Mouse (Mus musculus): ENCODE results near the gene Irgm1. TPM values are rescaled to one million over a fixed set of nuclear protein-coding genes. Genes with fewer than 3 reads are reported as not detected.
"Not testable (repeated sequence)": the region's sequence is repeated elsewhere in the genome, so short reads cannot be mapped to it uniquely, and the experiment has no call there.

Irgm1 gene
- polyA plus RNA-seq, 1 experiment, result 1.9 TPM

GRCm38 (mm10) chr11:48852624-48853473, 18.6 kb downstream of the Irgm1 start:
- DNase-seq (ENCODE audit: low read depth), result no peak
- TF ChIP-seq POLR2A (IDR thresholded peaks at IDR 0.05; ENCODE audit: borderline replicate concordance, extremely low read depth, insufficient read depth, insufficient read length, poor library complexity, severe bottlenecking) (no peak), CTCF (IDR thresholded peaks at IDR 0.05; ENCODE audit: borderline replicate concordance, extremely low read depth, insufficient read depth, insufficient read length) (no peak)

GRCm38 (mm10) chr11:48852190-48852589, 19.3 kb downstream of the Irgm1 start:
- TF ChIP-seq CTCF (IDR thresholded peaks at IDR 0.05; ENCODE audit: borderline replicate concordance, extremely low read depth, insufficient read depth, insufficient read length) (no peak), POLR2A (IDR thresholded peaks at IDR 0.05; ENCODE audit: borderline replicate concordance, extremely low read depth, insufficient read depth, insufficient read length, poor library complexity, severe bottlenecking) (no peak)
- DNase-seq (ENCODE audit: low read depth), result no peak

- DNase-seq (ENCODE audit: low read depth), result no peak
- TF ChIP-seq CTCF (IDR thresholded peaks at IDR 0.05; ENCODE audit: borderline replicate concordance, extremely low read depth, insufficient read depth, insufficient read length) (no peak), POLR2A (IDR thresholded peaks at IDR 0.05; ENCODE audit: borderline replicate concordance, extremely low read depth, insufficient read depth, insufficient read length, poor library complexity, severe bottlenecking) (no peak)
Observed at GRCm38 (mm10) chr11:48851270-48851995, 20.1 kb downstream of the Irgm1 start.

- TF ChIP-seq POLR2A (IDR thresholded peaks at IDR 0.05; ENCODE audit: borderline replicate concordance, extremely low read depth, insufficient read depth, insufficient read length, poor library complexity, severe bottlenecking), result no peak
- no peak for TF ChIP-seq CTCF (IDR thresholded peaks at IDR 0.05; ENCODE audit: borderline replicate concordance, extremely low read depth, insufficient read depth, insufficient read length)
- no peak for DNase-seq (ENCODE audit: low read depth)
Observed at GRCm38 (mm10) chr11:48850240-48850639, 21.2 kb downstream of the Irgm1 start.

GRCm38 (mm10) chr11:48846881-48847280, 24.6 kb downstream of the Irgm1 start:
- no peak for TF ChIP-seq POLR2A (IDR thresholded peaks at IDR 0.05; ENCODE audit: borderline replicate concordance, extremely low read depth, insufficient read depth, insufficient read length, poor library complexity, severe bottlenecking)
- TF ChIP-seq CTCF (IDR thresholded peaks at IDR 0.05; ENCODE audit: borderline replicate concordance, extremely low read depth, insufficient read depth, insufficient read length), result no peak
- DNase-seq (ENCODE audit: low read depth), result no peak

GRCm38 (mm10) chr11:48846362-48846761, 25.1 kb downstream of the Irgm1 start:
- DNase-seq (ENCODE audit: low read depth), result not testable (repeated sequence)

GRCm38 (mm10) chr11:48845244-48845815, 26.2 kb downstream of the Irgm1 start:
- DNase-seq (ENCODE audit: low read depth), result no peak
- TF ChIP-seq CTCF (IDR thresholded peaks at IDR 0.05; ENCODE audit: borderline replicate concordance, extremely low read depth, insufficient read depth, insufficient read length) (no peak), POLR2A (IDR thresholded peaks at IDR 0.05; ENCODE audit: borderline replicate concordance, extremely low read depth, insufficient read depth, insufficient read length, poor library complexity, severe bottlenecking) (no peak)

GRCm38 (mm10) chr11:48844309-48844708, 27.2 kb downstream of the Irgm1 start:
- TF ChIP-seq CTCF (IDR thresholded peaks at IDR 0.05; ENCODE audit: borderline replicate concordance, extremely low read depth, insufficient read depth, insufficient read length) (no peak), POLR2A (IDR thresholded peaks at IDR 0.05; ENCODE audit: borderline replicate concordance, extremely low read depth, insufficient read depth, insufficient read length, poor library complexity, severe bottlenecking) (no peak)
- DNase-seq (ENCODE audit: low read depth), result no peak

- no peak for DNase-seq (ENCODE audit: low read depth)
- no peak for TF ChIP-seq POLR2A (IDR thresholded peaks at IDR 0.05; ENCODE audit: borderline replicate concordance, extremely low read depth, insufficient read depth, insufficient read length, poor library complexity, severe bottlenecking)
- TF ChIP-seq CTCF (IDR thresholded peaks at IDR 0.05; ENCODE audit: borderline replicate concordance, extremely low read depth, insufficient read depth, insufficient read length), result no peak
Observed at GRCm38 (mm10) chr11:48843202-48843601, 28.3 kb downstream of the Irgm1 start.

- no peak for DNase-seq (ENCODE audit: low read depth)
- no peak for TF ChIP-seq CTCF (IDR thresholded peaks at IDR 0.05; ENCODE audit: borderline replicate concordance, extremely low read depth, insufficient read depth, insufficient read length)
Observed at GRCm38 (mm10) chr11:48842378-48842792, 29.1 kb downstream of the Irgm1 start.

GRCm38 (mm10) chr11:48841213-48841612, 30.3 kb downstream of the Irgm1 start:
- DNase-seq (ENCODE audit: low read depth), result no peak
- no peak for TF ChIP-seq CTCF (IDR thresholded peaks at IDR 0.05; ENCODE audit: borderline replicate concordance, extremely low read depth, insufficient read depth, insufficient read length)
- TF ChIP-seq POLR2A (IDR thresholded peaks at IDR 0.05; ENCODE audit: borderline replicate concordance, extremely low read depth, insufficient read depth, insufficient read length, poor library complexity, severe bottlenecking), result no peak

- no peak for TF ChIP-seq CTCF (IDR thresholded peaks at IDR 0.05; ENCODE audit: borderline replicate concordance, extremely low read depth, insufficient read depth, insufficient read length)
- no peak for TF ChIP-seq POLR2A (IDR thresholded peaks at IDR 0.05; ENCODE audit: borderline replicate concordance, extremely low read depth, insufficient read depth, insufficient read length, poor library complexity, severe bottlenecking)
- DNase-seq (ENCODE audit: low read depth), result no peak
Observed at GRCm38 (mm10) chr11:48840805-48841204, 30.7 kb downstream of the Irgm1 start.
